Mouse (Mus musculus): ENCODE results near the gene Ppt2. TPM values are rescaled to one million over a fixed set of nuclear protein-coding genes. Genes with fewer than 3 reads are reported as not detected.

Gene Ppt2
- polyA plus RNA-seq, 1 experiment from 2014 or later: 28.7 TPM

GRCm38 (mm10) chr17:34611050-34611449 lies 17.3 kb downstream of the Ppt2 start:
- 96% methylated on average over 8 of the region's 8 CpGs for WGBS
- Histone ChIP-seq H3K4me3 (no peak overlapping the region), H3K4me1 (replicated peaks) (peaks cover 44% of the 10 kb centered on the region), H3K27me3 (ENCODE audit: insufficient read depth, poor library complexity, severe bottlenecking) (no peaks in the 10 kb centered on the region), H3K27ac (no peak overlapping the region), H3K9me3 (no peaks in the 10 kb centered on the region), H3K36me3 (peaks cover 80% of the 10 kb centered on the region)
- DNase-seq (ENCODE audit: low spot score): no peak

GRCm38 (mm10) chr17:34607997-34608396 lies 20.3 kb downstream of the Ppt2 start:
- H3K27ac ChIP-seq: no peak overlapping the region
- WGBS: 89% methylated on average over 7 of the region's 7 CpGs
- DNase-seq (ENCODE audit: low spot score): no peak
- peaks cover 46% of the 10 kb centered on the region for H3K4me1 ChIP-seq (replicated peaks)
- H3K4me3 ChIP-seq: peak overlapping the region; percentile 100; the same call in 1 of the 2 replicates
- no peaks in the 10 kb centered on the region for H3K27me3 ChIP-seq (ENCODE audit: insufficient read depth, poor library complexity, severe bottlenecking)
- no peaks in the 10 kb centered on the region for H3K9me3 ChIP-seq
- H3K36me3 ChIP-seq: peaks cover 51% of the 10 kb centered on the region

GRCm38 (mm10) chr17:34606186-34607039 lies 21.9 kb downstream of the Ppt2 start:
- Histone ChIP-seq H3K4me1 (replicated peaks) (peaks cover 61% of the 10 kb centered on the region), H3K27ac (peak overlapping the region; percentile 97), H3K27me3 (ENCODE audit: insufficient read depth, poor library complexity, severe bottlenecking) (no peaks in the 10 kb centered on the region), H3K36me3 (peaks cover 43% of the 10 kb centered on the region), H3K9me3 (no peaks in the 10 kb centered on the region), H3K4me3 (peak overlapping the region; percentile 100)
- 17% methylated on average over 32 of the region's 32 CpGs for WGBS
- peak; percentile 56 for DNase-seq (ENCODE audit: low spot score)

DNA sequence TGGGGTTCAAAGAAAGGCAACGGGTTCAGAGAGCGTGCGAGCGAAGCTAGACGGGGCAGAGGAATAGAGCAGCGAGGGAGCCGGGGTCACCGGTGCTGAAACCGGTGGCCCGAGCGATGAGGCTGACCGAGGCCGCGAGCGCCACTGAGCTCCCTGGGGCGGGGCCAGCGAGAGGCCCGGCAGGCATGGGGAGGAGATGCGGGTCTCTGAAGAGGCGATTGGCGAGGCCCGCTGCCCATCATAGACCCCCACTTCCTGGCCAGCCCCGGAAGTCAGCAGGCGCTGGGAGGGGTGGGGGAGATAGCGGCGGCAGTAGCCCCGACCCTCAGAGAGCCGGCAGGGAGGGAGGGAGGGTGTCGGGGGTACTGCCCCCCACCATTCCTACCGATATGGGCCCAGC lies 22.7 kb downstream of the Ppt2 start:
- WGBS: 1% methylated on average over 30 of the region's 30 CpGs
- H3K4me1 ChIP-seq (replicated peaks): peaks cover 61% of the 10 kb centered on the region

DNA sequence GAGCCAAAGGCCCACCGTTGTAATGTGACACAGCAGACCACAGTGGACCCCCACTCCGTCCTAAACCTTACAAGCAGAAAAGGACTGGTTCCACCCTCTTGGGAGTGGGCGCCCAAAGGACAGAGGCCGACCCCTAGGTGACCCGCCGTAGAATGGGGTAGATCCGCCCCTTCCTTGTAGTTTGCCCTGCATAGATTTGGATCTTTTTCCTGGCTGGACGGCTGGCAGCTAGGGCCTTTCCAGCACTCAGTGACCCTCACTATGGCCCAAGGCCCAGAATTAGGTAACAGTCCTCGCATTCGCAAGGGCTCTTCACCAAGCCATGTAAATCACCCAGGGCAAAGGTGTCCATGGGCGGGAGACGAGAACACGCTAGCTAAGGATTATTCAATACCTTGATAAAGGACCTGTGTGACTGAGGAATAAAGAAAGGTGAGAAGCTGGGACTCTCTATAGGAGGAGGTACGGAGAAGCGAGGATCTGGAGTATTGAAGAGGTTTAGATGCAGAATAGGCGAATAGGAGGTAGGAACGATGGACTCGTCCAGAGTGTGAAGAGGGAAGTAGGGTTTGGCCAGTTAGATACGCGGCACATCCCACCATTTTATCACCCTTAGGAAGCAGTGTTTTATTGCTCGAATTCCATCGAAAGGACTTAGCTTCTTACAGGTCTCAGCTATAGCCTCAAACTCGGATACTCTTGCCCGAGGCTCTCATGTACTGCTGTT lies 23.6 kb downstream of the Ppt2 start:
- Histone ChIP-seq H3K27me3 (ENCODE audit: insufficient read depth, poor library complexity, severe bottlenecking) (no peaks in the 10 kb centered on the region), H3K9me3 (no peaks in the 10 kb centered on the region), H3K4me1 (replicated peaks) (peaks cover 65% of the 10 kb centered on the region), H3K27ac (peak overlapping the region; percentile 97), H3K36me3 (peaks cover 43% of the 10 kb centered on the region), H3K4me3 (peak overlapping the region; percentile 100)
- no peak for DNase-seq (ENCODE audit: low spot score)
- WGBS: 22% methylated on average over 24 of the region's 24 CpGs

More for the DNA sequence above, 22.7 kb downstream of the Ppt2 start:
- Histone ChIP-seq H3K36me3 (peaks cover 43% of the 10 kb centered on the region), H3K27ac (peak overlapping the region; percentile 97), H3K4me3 (peak overlapping the region; percentile 100), H3K9me3 (no peaks in the 10 kb centered on the region), H3K27me3 (ENCODE audit: insufficient read depth, poor library complexity, severe bottlenecking) (no peaks in the 10 kb centered on the region)
- DNase-seq (ENCODE audit: low spot score): peak; percentile 95

GRCm38 (mm10) chr17:34604061-34604508 lies 24.2 kb downstream of the Ppt2 start, which contains the start of gene Agpat1:
Gene Agpat1 (plus strand): TSS chr17:34604262.
- peaks cover 70% of the 10 kb centered on the region for H3K4me1 ChIP-seq (replicated peaks)
- peak within 1 kb of the TSS; percentile 97 for H3K27ac ChIP-seq
- peaks cover 46% of the 10 kb centered on the region for H3K36me3 ChIP-seq
- DNase-seq (ENCODE audit: low spot score): peak; percentile 100
- H3K9me3 ChIP-seq: no peaks in the 10 kb centered on the region
- peak within 1 kb of the TSS; percentile 100 for H3K4me3 ChIP-seq
- no peaks in the 10 kb centered on the region for H3K27me3 ChIP-seq (ENCODE audit: insufficient read depth, poor library complexity, severe bottlenecking)
- WGBS: under 1% methylated on average over 35 of the region's 35 CpGs

DNA sequence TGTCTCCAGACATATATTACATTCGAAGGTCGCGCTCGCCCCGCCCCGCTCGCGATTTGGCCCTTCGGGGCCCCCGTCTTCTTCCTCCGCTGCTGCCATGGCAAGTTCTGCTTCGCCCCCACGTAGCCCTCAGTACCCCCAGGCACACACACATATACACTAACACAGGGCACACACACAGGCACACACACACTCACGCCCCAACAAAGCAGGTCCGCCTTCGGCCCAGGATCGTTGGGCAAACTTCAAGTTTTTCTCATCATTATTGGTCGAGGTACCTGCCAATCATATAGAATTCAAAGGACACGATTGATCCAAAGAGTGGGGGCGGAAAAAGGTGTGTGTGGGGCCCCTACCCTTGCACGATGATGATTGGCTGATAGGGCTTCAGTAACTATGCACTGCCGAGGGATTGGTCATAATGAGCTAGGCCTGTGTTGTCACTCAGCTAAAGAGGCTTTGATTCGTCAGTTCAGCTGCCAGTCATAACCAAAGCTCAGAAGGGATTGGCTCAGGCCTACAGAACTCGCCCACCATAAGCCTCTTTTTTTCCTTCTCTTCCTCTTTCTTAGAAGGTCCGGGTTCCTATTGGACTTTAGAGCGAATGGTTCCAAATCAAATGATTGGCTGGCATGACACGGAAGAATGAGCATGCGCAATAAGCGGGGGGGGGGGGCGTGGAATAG lies 24.8 kb downstream of the Ppt2 start, which contains the start of gene Rnf5:
Gene Rnf5, minus strand, starts transcription at position 316 of the 686 bp plus-strand sequence.
- DNase-seq (ENCODE audit: low spot score): no peak
- Histone ChIP-seq H3K9me3 (no peaks in the 10 kb centered on the region), H3K27me3 (ENCODE audit: insufficient read depth, poor library complexity, severe bottlenecking) (no peaks in the 10 kb centered on the region), H3K27ac (peak within 1 kb of the TSS; percentile 97), H3K4me1 (replicated peaks) (peaks cover 70% of the 10 kb centered on the region), H3K4me3 (peak within 1 kb of the TSS; percentile 100), H3K36me3 (peaks cover 42% of the 10 kb centered on the region)
- WGBS: under 1% methylated on average over 30 of the region's 30 CpGs

DNA sequence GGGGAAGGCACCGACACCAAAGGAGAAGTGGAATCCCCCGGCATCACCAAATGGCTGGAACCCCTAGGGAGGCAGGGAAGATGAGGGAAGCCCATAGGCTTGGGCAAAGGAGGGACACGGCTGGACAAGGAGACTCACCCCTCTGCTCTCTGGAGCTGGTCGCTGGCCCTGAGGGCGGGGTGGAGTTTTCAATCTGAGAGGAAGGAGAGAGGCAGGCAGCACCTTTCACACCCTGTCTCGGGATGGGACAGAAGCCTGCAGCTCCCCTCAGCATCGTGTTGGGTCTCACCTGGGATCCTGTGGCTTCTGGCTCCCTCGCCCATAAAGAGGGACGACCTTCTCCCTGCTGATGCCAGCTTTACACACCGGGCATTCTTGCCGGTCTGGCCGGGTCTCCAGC lies 26.5 kb downstream of the Ppt2 start:
- peak overlapping the region; percentile 100 for H3K4me3 ChIP-seq

GRCm38 (mm10) chr17:34599891-34600290 lies 28.4 kb downstream of the Ppt2 start:
- peaks cover 68% of the 10 kb centered on the region for H3K4me1 ChIP-seq (replicated peaks)
- H3K4me3 ChIP-seq: 0 out of 2 replicates have a peak overlapping the region, but pooled peaks have one; percentile 18
- no peak overlapping the region for H3K27ac ChIP-seq
- no peaks in the 10 kb centered on the region for H3K9me3 ChIP-seq
- WGBS: 78% methylated on average over 9 of the region's 9 CpGs
- H3K36me3 ChIP-seq: peaks cover 49% of the 10 kb centered on the region
- DNase-seq (ENCODE audit: low spot score): no peak
- no peaks in the 10 kb centered on the region for H3K27me3 ChIP-seq (ENCODE audit: insufficient read depth, poor library complexity, severe bottlenecking)

More for the DNA sequence above, 26.5 kb downstream of the Ppt2 start:
- WGBS: 88% methylated on average over 12 of the region's 12 CpGs
- Histone ChIP-seq H3K36me3 (peaks cover 30% of the 10 kb centered on the region), H3K4me1 (replicated peaks) (peaks cover 68% of the 10 kb centered on the region), H3K27me3 (ENCODE audit: insufficient read depth, poor library complexity, severe bottlenecking) (no peaks in the 10 kb centered on the region), H3K9me3 (no peaks in the 10 kb centered on the region), H3K27ac (0 out of 2 replicates have a peak overlapping the region, but pooled peaks have one; percentile 97)
- DNase-seq (ENCODE audit: low spot score): no peak

- Histone ChIP-seq H3K4me1 (replicated peaks) (peaks cover 80% of the 10 kb centered on the region), H3K9me3 (no peaks in the 10 kb centered on the region), H3K4me3 (peak within 1 kb of the TSS; percentile 11; the same call in 1 of the 2 replicates), H3K27me3 (ENCODE audit: insufficient read depth, poor library complexity, severe bottlenecking) (no peaks in the 10 kb centered on the region), H3K27ac (peak within 1 kb of the TSS; percentile 66), H3K36me3 (peaks cover 62% of the 10 kb centered on the region)
- no peak for DNase-seq (ENCODE audit: low spot score)
- 23% methylated on average over 6 of the region's 6 CpGs for WGBS
These were observed 30.7 kb downstream of the Ppt2 start, which contains the start of gene Ager for GRCm38 (mm10) chr17:34597566-34598095. Gene Ager (plus strand): TSS chr17:34597862.

DNA sequence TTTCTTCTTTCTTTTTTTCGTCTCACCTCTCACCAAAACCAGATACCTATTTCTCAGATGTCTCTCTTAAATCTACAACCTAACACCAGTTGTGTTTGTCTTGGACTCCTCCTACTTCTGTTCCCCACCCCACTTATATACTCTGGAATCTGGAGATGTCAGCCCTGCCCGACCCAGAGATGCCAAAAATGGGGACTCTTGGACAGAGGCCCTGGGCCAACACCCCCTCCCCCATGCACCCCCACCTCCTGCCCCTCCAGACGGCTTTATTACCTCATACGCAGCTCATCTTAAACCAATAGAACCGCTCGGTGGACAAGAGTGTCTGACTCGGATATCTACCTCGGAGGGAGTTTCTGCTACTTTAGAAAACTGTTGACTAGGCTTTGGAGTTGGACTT lies 32.2 kb downstream of the Ppt2 start:
- Histone ChIP-seq H3K4me3 (no peak overlapping the region), H3K27ac (no peak overlapping the region), H3K27me3 (ENCODE audit: insufficient read depth, poor library complexity, severe bottlenecking) (no peaks in the 10 kb centered on the region), H3K4me1 (replicated peaks) (peaks cover 82% of the 10 kb centered on the region), H3K9me3 (no peaks in the 10 kb centered on the region), H3K36me3 (peaks cover 51% of the 10 kb centered on the region)
- DNase-seq (ENCODE audit: low spot score): no peak
- 87% methylated on average over 8 of the region's 8 CpGs for WGBS
